Mouse (Mus musculus) midbrain, embryonic 13.5 days (tissue): ENCODE data around the gene Alk. TPM values are rescaled to one million over a fixed set of nuclear protein-coding genes. Genes with fewer than 3 reads are reported as not detected.

Experiments
- ATAC-seq: fragments of 200-750 bp; cut with Nextera tagmentation; 2 replicates; pipeline ENCODE4 v1.8.0; 2017; ENCODE audit warnings: mild to moderate bottlenecking, moderate TSS enrichment, moderate library complexity
- H3K27ac ChIP-seq: fragments of 300-500 bp; sonication (generic); 2 replicates; pipeline ENCODE4 v1.5.1; 2015; ENCODE audit warnings: inconsistent platforms, mild to moderate bottlenecking, moderate library complexity
- H3K27me3 ChIP-seq: fragments of 300-500 bp; sonication (generic); 2 replicates; pipeline ENCODE4 v1.6.1; 2015; ENCODE audit warnings: mild to moderate bottlenecking, inconsistent platforms
- H3K36me3 ChIP-seq: fragments of 300-500 bp; sonication (generic); 2 replicates; pipeline ENCODE4 v1.6.1; 2015; ENCODE audit warnings: mild to moderate bottlenecking, inconsistent platforms
- H3K4me1 ChIP-seq: fragments of 300-500 bp; sonication (generic); replicated peaks from 2 replicates; pipeline ENCODE4 v1.6.1; 2015; ENCODE audit warnings: inconsistent platforms
- H3K4me2 ChIP-seq: fragments of 300-500 bp; sonication (generic); replicated peaks from 2 replicates; pipeline ENCODE4 v1.6.1; 2015; ENCODE audit warnings: moderate library complexity, mild to moderate bottlenecking, inconsistent platforms
- H3K4me3 ChIP-seq: fragments of 300-500 bp; sonication (generic); replicated peaks from 2 replicates; pipeline ENCODE4 v1.5.1; 2015; ENCODE audit warnings: mild to moderate bottlenecking, inconsistent platforms
- H3K9ac ChIP-seq: fragments of 300-500 bp; sonication (generic); replicated peaks from 2 replicates; pipeline ENCODE4 v1.6.1; 2015; ENCODE audit warnings: mild to moderate bottlenecking, inconsistent platforms
- H3K9me3 ChIP-seq: fragments of 300-500 bp; sonication (generic); 2 replicates; pipeline ENCODE4 v1.6.1; 2016; ENCODE audit warnings: mild to moderate bottlenecking, inconsistent platforms
- WGBS: fragments of 180-500 bp; shearing (Covaris S2); methylation state at CpG from one replicate; pipeline ENCODE4 v1.1.7; 2015; 5-methylcytosine and 5-hydroxymethylcytosine counted together
- polyA plus RNA-seq: library from polyadenylated mRNA; unstranded; fragments of >200 nt; fragmentation: Nextera tagmentation; extraction: Ambion mirVana; gene quantifications from 2 replicates; pipeline ENCODE4 v1.2.1, GENCODE M21; 2015

Alk gene
- polyA plus RNA-seq, 1 experiment from 2014 or later, result 2.9 TPM

DNA sequence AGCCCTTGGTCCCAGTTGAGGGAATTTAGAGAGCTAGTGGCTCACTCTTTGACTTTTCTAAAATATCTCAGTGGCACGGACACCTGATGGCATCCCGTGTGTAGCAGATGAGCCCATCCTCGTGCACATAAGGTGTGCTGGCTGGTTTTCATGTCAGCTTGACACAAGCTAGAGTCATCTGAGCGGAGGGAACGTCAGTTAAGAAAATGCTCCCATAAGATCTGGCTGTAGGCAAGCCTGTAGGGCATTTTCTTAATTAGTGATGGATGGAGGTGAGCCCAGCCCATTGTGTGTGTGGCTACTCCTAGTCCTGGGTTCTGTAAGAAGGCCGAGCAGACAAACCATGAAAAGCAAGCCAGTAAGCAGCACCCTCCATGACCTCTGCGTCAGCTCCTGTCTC, 732.4 kb downstream of the Alk start:
- 87% methylated on average over 7 of the region's 7 CpGs for WGBS
- H3K36me3 ChIP-seq, result no peaks in the 10 kb centered on the region
- no peak overlapping the region for H3K4me2 ChIP-seq
- no peak overlapping the region for H3K27ac ChIP-seq
- no peak overlapping the region for H3K4me3 ChIP-seq
- ATAC-seq, result no peak
- H3K27me3 ChIP-seq, result no peaks in the 10 kb centered on the region
- no peak overlapping the region for H3K9ac ChIP-seq
- 0 out of 2 replicates have a peak, but pooled peaks cover 4% of the 10 kb centered on the region for H3K9me3 ChIP-seq
- H3K4me1 ChIP-seq, result peaks cover 9% of the 10 kb centered on the region; the same call in 1 of the 2 replicates

DNA sequence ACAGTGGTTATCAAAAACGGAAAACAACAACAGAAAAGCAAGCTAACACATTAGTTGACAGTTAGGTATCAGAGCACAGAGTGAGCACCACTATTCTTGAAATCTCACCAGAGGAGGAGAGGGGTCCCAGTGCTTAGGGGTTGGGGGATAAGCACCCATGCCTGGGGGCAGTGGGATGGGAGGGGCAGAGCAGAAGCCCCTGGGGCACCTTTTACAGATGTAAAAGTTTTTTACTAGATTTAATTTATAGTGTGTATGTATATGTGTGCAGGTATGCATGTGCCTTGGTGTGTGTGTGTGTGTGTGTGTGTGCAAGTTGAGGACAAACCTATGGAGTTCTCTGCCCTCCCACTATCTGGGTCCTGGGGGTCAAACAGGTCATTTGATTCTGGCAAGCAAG, 733.8 kb downstream of the Alk start:
- 0 out of 2 replicates have a peak, but pooled peaks cover 4% of the 10 kb centered on the region for H3K9me3 ChIP-seq
- H3K27me3 ChIP-seq, result no peaks in the 10 kb centered on the region
- WGBS, result 72% methylated on average over 1 of the region's 1 CpGs
- H3K36me3 ChIP-seq, result no peaks in the 10 kb centered on the region
- no peak overlapping the region for H3K4me2 ChIP-seq
- no peak for ATAC-seq
- peaks cover 9% of the 10 kb centered on the region; the same call in 1 of the 2 replicates for H3K4me1 ChIP-seq
- no peak overlapping the region for H3K9ac ChIP-seq
- no peak overlapping the region for H3K27ac ChIP-seq
- no peak overlapping the region for H3K4me3 ChIP-seq

GRCm38 (mm10) chr17:71870232-71870621, 734.2 kb downstream of the Alk start:
- no peaks in the 10 kb centered on the region for H3K27me3 ChIP-seq
- no peak overlapping the region for H3K27ac ChIP-seq
- H3K4me3 ChIP-seq, result no peak overlapping the region
- H3K9me3 ChIP-seq, result 0 out of 2 replicates have a peak, but pooled peaks cover 4% of the 10 kb centered on the region
- H3K9ac ChIP-seq, result no peak overlapping the region
- peaks cover 9% of the 10 kb centered on the region; the same call in 1 of the 2 replicates for H3K4me1 ChIP-seq
- no peaks in the 10 kb centered on the region for H3K36me3 ChIP-seq
- no peak overlapping the region for H3K4me2 ChIP-seq
- WGBS, result 88% methylated on average over 8 of the region's 8 CpGs
- no peak for ATAC-seq

DNA sequence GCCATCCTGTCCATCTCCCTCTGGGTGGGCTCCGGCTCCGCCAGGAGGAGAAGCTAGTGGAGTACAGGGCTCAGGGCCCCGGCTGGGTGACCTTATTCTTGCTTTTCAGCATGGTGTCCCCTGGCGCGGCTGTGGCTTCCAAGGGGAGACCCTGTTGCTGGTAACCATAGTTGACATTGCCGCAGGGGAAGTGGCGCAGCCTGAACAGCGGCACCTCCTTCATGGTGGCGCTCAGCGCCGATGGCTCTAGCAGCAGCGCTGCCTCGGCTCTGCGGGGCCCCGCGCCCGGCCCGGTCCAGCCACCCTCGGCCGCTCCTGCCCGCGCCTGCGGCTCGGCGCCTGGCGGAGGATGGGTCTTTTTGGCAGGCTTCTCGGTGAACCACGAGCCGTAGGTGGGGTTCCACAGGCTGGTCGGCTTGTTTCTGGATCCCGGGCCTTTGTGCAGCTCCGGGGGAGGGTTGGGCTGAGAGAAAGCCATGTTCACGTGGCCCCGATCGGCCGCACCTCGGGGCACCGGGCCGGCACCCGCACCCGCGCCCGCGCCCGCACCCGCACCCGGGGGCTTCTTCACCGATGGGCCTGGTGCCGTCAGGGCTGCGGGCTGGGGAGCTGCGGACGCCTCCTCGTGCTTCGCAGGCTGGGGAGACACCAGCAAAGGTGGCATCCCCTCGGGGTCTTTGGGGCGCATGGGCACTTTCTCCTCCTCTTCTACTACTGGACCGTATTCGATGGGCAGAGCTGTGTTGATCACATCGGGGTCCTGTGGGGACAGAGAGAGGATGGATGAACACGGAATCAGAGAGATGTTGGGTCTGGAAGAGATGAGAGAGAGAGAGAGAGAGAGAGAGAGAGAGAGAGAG, 734.8 kb downstream of the Alk start:
- Histone ChIP-seq H3K27ac (peak overlapping the region; percentile 6; the same call in 1 of the 2 replicates), H3K36me3 (no peaks in the 10 kb centered on the region), H3K9ac (peak overlapping the region; percentile 70), H3K4me2 (peak overlapping the region; percentile 75), H3K9me3 (0 out of 2 replicates have a peak, but pooled peaks cover 4% of the 10 kb centered on the region), H3K4me3 (peak overlapping the region; percentile 49), H3K4me1 (peaks cover 9% of the 10 kb centered on the region; the same call in 1 of the 2 replicates), H3K27me3 (no peaks in the 10 kb centered on the region)
- ATAC-seq, result peak; percentile 86
- 5% methylated on average over 60 of the region's 60 CpGs for WGBS

GRCm38 (mm10) chr17:71868828-71869227, 735.6 kb downstream of the Alk start:
- H3K27me3 ChIP-seq, result no peaks in the 10 kb centered on the region
- H3K9ac ChIP-seq, result no peak overlapping the region
- peak overlapping the region; percentile 75 for H3K4me2 ChIP-seq
- H3K4me3 ChIP-seq, result peak overlapping the region; percentile 49; the same call in 1 of the 2 replicates
- peaks cover 9% of the 10 kb centered on the region; the same call in 1 of the 2 replicates for H3K4me1 ChIP-seq
- no peak overlapping the region for H3K27ac ChIP-seq
- no peaks in the 10 kb centered on the region for H3K36me3 ChIP-seq
- no peak for ATAC-seq
- WGBS, result 62% methylated on average over 12 of the region's 12 CpGs
- 0 out of 2 replicates have a peak, but pooled peaks cover 4% of the 10 kb centered on the region for H3K9me3 ChIP-seq

DNA sequence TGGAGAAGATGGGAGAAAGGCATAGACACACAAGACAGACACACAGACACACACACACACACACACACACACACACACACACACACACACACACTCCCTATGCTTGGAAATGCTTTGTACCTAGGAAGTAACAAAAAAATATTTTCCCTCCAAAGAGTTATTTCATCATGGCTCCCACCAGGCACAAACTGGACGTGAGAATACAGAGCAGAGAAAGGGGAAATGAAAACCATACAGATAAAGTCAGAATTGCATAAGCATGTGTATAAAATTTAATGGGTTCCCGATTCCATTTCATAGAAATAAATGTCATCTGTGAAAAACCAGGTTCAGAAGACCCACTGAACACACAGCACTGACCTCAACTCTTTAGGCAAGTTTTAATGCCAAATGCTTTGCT, 736.5 kb downstream of the Alk start:
- ATAC-seq, result no peak
- Histone ChIP-seq H3K9me3 (0 out of 2 replicates have a peak, but pooled peaks cover 2% of the 10 kb centered on the region), H3K9ac (no peak overlapping the region), H3K4me1 (peaks cover 9% of the 10 kb centered on the region; the same call in 1 of the 2 replicates), H3K4me2 (no peak overlapping the region), H3K4me3 (no peak overlapping the region), H3K27ac (no peak overlapping the region), H3K27me3 (no peaks in the 10 kb centered on the region), H3K36me3 (no peaks in the 10 kb centered on the region)
- 93% methylated on average over 2 of the region's 2 CpGs for WGBS

- Histone ChIP-seq H3K9ac (no peak overlapping the region), H3K9me3 (no peaks in the 10 kb centered on the region), H3K4me3 (no peak overlapping the region), H3K27ac (no peak overlapping the region), H3K4me2 (no peak overlapping the region), H3K4me1 (peaks cover 9% of the 10 kb centered on the region; the same call in 1 of the 2 replicates), H3K27me3 (no peaks in the 10 kb centered on the region), H3K36me3 (no peaks in the 10 kb centered on the region)
- WGBS, result 79% methylated on average over 5 of the region's 5 CpGs
- no peak for ATAC-seq
These were observed 739.0 kb downstream of the Alk start for GRCm38 (mm10) chr17:71865437-71865836.

DNA sequence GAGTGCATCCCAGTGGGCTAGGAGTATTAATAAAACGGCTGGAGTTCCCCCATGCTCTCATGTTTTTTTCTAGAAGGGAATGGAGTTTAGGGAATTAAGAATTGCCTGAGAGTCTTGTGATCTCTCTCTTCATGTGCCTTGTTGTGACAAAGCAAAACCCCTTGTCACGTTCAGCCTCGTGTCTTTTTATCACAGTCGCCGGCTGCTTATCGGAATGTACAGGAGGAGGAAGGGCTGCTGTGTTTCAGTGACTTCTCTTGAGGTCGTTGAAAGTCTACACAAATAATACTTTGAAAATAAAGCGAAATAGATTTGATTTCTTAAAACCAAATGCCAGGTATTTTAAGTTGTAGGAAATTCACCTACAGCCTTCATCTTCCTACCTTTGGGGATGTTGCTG, 740.4 kb downstream of the Alk start:
- Histone ChIP-seq H3K4me2 (no peak overlapping the region), H3K9ac (no peak overlapping the region), H3K27ac (no peak overlapping the region), H3K36me3 (peaks cover 5% of the 10 kb centered on the region), H3K4me1 (0 out of 2 replicates have a peak, but pooled peaks cover 2% of the 10 kb centered on the region), H3K9me3 (no peaks in the 10 kb centered on the region), H3K4me3 (no peak overlapping the region), H3K27me3 (no peaks in the 10 kb centered on the region)
- no peak for ATAC-seq
- 83% methylated on average over 8 of the region's 8 CpGs for WGBS

- Histone ChIP-seq H3K9ac (no peak overlapping the region), H3K4me2 (no peak overlapping the region), H3K4me1 (no peaks in the 10 kb centered on the region), H3K4me3 (no peak overlapping the region), H3K9me3 (no peaks in the 10 kb centered on the region), H3K36me3 (peaks cover 6% of the 10 kb centered on the region), H3K27ac (no peak overlapping the region), H3K27me3 (no peaks in the 10 kb centered on the region)
- WGBS, result 87% methylated on average over 4 of the region's 4 CpGs
- no peak for ATAC-seq
These were observed 741.5 kb downstream of the Alk start for GRCm38 (mm10) chr17:71862895-71863294.

DNA sequence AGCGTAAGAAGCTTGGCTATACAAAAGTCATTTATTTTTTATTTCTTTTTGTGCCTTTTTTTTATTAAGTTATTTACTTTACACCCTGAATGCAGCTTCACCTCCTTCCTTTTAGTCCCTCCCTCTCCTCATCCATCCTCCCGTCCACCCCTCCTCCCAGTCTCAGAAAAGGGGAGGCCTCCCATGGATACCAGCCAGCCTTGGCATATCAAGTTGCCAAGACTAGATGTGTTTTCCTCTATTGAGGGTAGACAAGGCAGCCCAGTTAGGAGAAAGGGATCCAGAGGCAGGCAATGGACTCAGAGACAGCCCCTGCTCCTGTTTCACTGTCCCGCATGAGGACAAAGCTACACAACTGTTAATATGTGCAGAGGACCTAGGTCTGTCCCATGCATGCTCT, 742.2 kb downstream of the Alk start:
- 86% methylated on average over 3 of the region's 3 CpGs for WGBS
- ATAC-seq, result no peak
- Histone ChIP-seq H3K4me3 (no peak overlapping the region), H3K9me3 (no peaks in the 10 kb centered on the region), H3K9ac (no peak overlapping the region), H3K4me1 (no peaks in the 10 kb centered on the region), H3K36me3 (peaks cover 6% of the 10 kb centered on the region), H3K27ac (no peak overlapping the region), H3K27me3 (no peaks in the 10 kb centered on the region), H3K4me2 (no peak overlapping the region)

DNA sequence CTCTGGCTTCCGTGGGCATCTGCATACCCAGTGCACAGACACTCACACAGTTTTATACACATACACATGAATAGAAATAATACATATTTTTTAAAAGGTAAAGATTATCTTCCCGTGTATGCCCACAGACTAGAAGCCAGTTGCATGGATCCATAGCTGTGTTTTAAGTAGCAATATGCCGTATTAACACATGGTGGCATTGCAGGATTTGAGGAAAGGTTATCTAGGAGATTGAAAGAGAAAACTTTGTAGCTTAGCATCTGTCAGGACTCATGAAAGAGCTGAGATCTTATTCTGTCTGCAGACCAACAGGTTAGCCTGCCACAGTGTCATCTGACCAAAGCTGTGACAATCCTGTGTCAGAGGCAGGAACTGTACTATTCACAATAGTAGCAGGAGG, 772.5 kb downstream of the Alk start:
- ATAC-seq, result no peak
- no peaks in the 10 kb centered on the region for H3K27me3 ChIP-seq
- no peak overlapping the region for H3K27ac ChIP-seq
- no peak overlapping the region for H3K9ac ChIP-seq
- H3K36me3 ChIP-seq, result peaks cover 28% of the 10 kb centered on the region
- H3K9me3 ChIP-seq, result no peaks in the 10 kb centered on the region
- 91% methylated on average over 3 of the region's 3 CpGs for WGBS
- no peaks in the 10 kb centered on the region for H3K4me1 ChIP-seq
- H3K4me2 ChIP-seq, result no peak overlapping the region
- no peak overlapping the region for H3K4me3 ChIP-seq

- 69% methylated on average over 12 of the region's 12 CpGs for WGBS
- peaks cover 33% of the 10 kb centered on the region for H3K36me3 ChIP-seq
- H3K4me3 ChIP-seq, result no peak overlapping the region
- no peaks in the 10 kb centered on the region for H3K4me1 ChIP-seq
- no peak for ATAC-seq
- H3K27me3 ChIP-seq, result no peaks in the 10 kb centered on the region
- H3K9ac ChIP-seq, result no peak overlapping the region
- no peaks in the 10 kb centered on the region for H3K9me3 ChIP-seq
- H3K4me2 ChIP-seq, result no peak overlapping the region
- no peak overlapping the region for H3K27ac ChIP-seq
These were observed 775.6 kb downstream of the Alk start for GRCm38 (mm10) chr17:71828647-71829414.
